Mouse (Mus musculus): ENCODE results near the gene Gm8237.
A peak's percentile ranks its signal among the peaks of the same experiment; 100 is the strongest.
"Not testable (repeated sequence)": the region's sequence is repeated elsewhere in the genome, so short reads cannot be mapped to it uniquely, and the experiment has no call there.

Gene Gm8237

DNA sequence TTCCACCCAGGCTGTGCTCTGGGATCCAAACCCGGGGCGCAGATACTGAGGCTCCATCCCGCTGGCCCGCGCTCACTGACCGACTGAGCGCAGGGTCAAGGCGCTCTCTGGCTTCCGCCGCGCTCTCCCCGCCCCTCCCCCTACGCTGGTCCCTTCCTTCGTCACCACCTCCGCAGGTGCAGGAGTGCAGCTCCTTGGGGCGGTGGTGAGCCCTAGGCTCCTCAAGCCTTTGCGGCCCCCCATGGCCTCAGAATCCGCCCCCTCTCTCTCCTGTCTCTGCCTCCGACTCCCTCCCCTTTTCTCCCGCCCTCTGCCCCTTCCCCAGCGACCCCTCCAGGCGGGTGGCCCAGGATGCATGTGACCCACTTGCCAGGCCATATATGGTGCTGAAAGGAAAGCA is at the start of gene Gm8237:
Gene Gm8237, minus strand, starts transcription at position 142 of the 400 bp plus-strand sequence.
- not testable (repeated sequence) for DNase-seq (ENCODE audit: low spot score in 2 of 2)

DNA sequence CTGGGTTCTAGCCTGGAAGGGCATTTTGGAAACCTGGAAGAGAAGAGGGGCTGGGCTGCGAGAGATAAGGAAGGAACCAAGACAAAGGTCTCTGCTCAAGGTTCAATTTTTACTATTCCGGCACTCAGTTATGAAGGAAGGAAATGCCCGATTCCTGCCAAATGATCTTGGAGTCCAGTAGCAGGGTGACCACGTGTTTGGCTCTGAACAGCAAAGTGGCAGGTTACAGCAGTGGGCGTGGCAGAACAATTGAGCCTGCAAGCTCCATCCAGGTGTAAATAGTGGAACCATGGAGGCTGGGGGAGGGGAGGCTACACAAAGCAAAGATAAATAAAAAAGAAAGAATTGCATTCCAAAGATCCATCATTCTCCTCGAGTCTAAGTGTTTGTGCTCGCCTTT is 43.1 kb upstream of the Gm8237 start:
- DNase-seq (ENCODE audit: low spot score in 2 of 2) = not testable (repeated sequence)

DNA sequence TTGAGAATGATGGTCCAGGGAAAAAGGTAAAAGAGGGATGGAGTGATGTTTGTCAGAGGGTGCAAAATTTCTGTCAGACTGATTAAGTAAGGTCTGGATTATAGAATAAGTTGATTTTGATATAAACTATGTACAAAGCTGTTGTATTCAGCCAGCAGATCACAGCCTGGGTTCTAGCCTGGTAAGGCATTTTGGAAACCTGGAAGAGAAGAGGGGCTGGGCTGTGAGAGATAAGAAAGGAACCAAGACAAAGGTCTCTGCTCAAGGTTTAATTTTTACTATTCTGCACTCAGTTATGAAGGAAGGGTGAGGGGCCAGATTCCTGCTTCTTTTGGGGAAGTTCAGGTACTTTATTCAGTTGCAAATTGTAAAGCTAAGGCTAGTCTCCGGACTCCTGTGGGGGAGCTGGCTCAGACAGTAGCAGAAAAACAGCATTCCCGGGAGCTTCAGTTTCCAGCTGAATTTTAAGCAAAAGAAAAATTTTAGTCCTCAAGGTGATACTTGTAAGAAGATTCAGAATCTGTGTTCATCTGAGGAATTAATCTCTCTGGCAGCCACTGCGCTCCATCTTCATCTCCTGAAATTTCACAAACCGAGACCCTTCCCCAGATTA is 38.3 kb upstream of the Gm8237 start:
- DNase-seq (ENCODE audit: low spot score in 2 of 2) = peak; percentile 11 to 55

DNA sequence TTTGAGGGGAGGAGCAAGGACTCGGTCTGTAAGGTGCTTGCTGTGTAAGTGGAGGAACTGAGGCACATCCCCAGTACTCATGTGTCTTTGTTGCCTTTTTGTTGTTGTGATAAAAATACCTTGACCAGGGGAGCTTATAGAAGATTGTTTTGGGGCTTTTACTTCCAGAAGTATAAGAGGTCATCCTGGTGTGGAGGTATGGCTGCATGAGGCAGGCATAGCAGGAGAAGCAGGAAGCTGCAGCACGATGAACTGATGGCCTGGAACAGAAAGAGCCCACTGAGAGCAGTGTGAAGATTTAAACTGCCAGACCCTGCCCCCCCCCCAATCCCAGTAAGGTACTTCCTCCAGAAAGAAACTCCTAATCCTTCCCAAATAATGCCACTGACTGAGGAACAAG is 33.5 kb upstream of the Gm8237 start:
- peak; percentile 11 to 56 for DNase-seq (ENCODE audit: low spot score in 2 of 2)

DNA sequence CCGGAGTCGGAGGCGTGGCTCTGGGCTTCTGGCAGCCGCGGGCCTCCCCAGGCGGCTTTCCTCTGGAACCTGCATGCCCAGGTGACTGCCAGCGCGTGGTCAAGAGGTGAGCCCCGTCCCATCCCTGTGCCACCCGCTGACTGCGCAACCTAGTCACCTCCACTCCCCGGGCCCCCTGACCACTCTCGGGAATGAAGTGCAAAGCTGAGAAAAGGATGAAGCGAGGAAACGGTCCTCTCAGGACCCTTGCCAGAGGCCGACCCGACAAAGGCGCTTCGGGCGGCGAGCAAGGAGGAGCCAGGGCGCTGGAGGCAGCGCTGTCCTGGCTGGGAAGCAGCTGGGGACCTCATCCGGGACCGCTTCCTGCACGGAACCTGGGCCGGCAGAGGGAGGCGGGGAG is 391 bp downstream of the Gm8237 start:
- DNase-seq (ENCODE audit: low spot score in 2 of 2) = not testable (repeated sequence)

DNA sequence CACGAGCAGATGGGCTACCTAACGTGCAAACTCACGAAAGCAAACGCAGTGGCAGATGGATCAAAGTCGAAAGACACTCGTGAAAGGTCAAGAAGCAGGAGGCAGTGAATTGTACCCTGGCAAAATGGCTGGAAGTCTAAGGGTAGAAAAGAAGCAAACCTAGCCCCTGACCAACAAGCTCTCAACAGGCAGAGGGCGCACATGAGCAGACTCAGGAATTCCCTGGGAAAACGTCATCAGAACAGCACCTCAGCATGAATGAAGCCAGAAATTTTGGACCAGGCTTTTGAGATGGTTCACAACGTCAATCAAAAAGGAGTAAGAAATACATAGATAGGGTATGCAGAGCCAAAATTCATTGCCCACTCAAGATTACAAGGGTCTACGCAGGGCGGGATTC is 1.0 kb downstream of the Gm8237 start:
- not testable (repeated sequence) for DNase-seq (ENCODE audit: low spot score in 2 of 2)

DNA sequence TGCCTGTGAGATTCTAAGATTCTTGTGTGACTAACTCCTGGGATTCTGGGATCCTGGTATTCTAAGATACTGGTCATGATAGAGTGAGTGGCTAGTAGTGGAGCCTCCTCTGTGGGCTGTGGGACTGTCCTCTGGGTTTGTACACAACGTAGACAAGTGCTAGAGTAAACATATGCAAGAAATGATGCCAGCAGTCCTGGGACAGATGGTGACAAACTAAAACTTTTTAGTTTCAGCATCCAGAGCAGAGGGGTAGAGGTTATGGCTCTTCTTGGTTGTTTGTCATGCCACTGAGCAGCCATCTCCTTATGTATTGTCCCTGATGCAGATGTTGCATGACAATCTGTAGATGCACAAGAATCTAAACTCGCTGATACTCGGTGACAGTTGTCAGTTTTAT is 24.3 kb downstream of the Gm8237 start:
- DNase-seq (ENCODE audit: low spot score in 2 of 2) = peak in 1 of 2 experiments; percentile 59

DNA sequence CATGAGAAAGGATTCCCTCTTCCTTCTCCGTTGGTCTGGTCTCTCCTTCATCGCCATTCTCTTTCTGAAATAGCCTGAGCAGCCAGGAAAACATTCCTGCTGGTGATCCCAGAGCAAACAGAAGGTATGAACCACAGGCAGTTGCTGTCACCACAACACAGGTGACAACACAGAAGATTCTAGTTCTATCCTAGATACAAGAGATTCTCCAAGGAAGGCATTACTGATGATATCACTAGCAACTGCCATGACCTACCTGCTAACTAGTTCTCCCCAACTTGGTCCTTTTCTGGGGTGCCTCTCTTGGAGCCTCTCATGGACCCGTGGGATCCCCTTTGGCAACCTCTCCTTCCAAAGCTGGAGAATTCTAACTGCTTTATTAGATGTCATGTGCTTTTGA is 50.0 kb downstream of the Gm8237 start, which contains the start of gene Gm3424:
Gene Gm3424, minus strand, starts transcription at position 101 of the 400 bp plus-strand sequence.
- DNase-seq (ENCODE audit: low spot score in 2 of 2) = not testable (repeated sequence)

DNA sequence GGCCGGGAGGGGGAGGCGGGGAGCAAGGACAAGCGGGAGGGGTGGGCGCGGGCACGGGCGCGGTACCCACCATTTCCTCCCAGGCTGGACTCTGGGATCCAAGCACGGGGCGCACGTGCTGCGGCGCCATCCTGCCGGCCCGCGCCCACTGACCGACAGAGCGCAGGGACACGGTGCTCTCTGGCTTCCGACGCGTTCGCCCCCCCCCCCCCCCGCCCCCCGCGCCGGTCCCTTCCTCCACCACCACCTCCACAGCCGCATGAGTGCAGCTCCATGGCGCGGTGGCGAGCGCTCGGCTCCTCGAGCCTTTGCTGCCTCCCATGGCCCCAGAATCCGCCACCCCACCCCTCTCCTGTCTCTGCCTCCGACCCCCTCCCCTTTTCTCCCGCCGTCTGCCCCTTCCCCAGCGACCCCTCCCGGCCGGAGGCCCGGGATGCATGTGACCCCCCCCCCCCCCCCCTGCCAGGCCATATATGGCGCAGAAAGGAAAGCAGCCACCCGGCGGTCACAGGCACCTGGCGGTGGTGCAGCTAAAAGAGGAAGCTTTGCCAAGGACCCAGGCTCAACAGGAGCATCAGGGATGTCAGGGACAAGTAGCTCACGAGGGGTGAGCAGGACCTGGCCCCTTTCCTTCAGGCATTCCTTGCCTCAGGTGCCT is 67.4 kb downstream of the Gm8237 start:
- DNase-seq (ENCODE audit: low spot score in 2 of 2) = not testable (repeated sequence)
